Mouse (Mus musculus) limb, embryonic 10.5 days (tissue): Measurements from ENCODE around the gene Gsdma3. TPM values are rescaled to one million over a fixed set of nuclear protein-coding genes. Genes with fewer than 3 reads are reported as not detected.
"Not testable (repeated sequence)": the region's sequence is repeated elsewhere in the genome, so short reads cannot be mapped to it uniquely, and the experiment has no call there.

Experiments
- DNase-seq: peaks from one replicate; pipeline ENCODE4 v3.0.0-alpha.2; 2017; ENCODE audit warnings: low spot score
- H3K27ac ChIP-seq: fragments of 300-500 bp; sonication (generic); 2 replicates; pipeline ENCODE4 v1.5.1; 2016; ENCODE audit warnings: mild to moderate bottlenecking
- H3K27me3 ChIP-seq: fragments of 300-500 bp; sonication (generic); 2 replicates; pipeline ENCODE4 v1.6.1; 2016; ENCODE audit warnings: low read depth, mild to moderate bottlenecking; ENCODE audit not compliant: poor library complexity, severe bottlenecking
- H3K36me3 ChIP-seq: fragments of 300-500 bp; sonication (generic); 2 replicates; pipeline ENCODE4 v1.6.1; 2016; ENCODE audit warnings: mild to moderate bottlenecking, moderate library complexity
- H3K4me1 ChIP-seq: fragments of 300-500 bp; sonication (generic); 2 replicates; pipeline ENCODE4 v1.6.1; 2016
- H3K4me3 ChIP-seq: fragments of 300-500 bp; sonication (generic); 2 replicates; pipeline ENCODE4 v1.5.1; 2016; ENCODE audit warnings: mild to moderate bottlenecking, moderate library complexity
- H3K9me3 ChIP-seq: fragments of 300-500 bp; sonication (generic); replicated peaks from 2 replicates; pipeline ENCODE4 v1.6.1; 2016; ENCODE audit warnings: mild to moderate bottlenecking
- WGBS: fragments of 180-500 bp; shearing (Covaris S2); methylation state at CpG from one replicate; pipeline ENCODE4 v1.1.7; 2016; 5-methylcytosine and 5-hydroxymethylcytosine counted together
- polyA plus RNA-seq: library from polyadenylated mRNA; unstranded; fragments of >200 nt; fragmentation: Nextera tagmentation; extraction: Ambion mirVana; gene quantifications from 2 replicates; pipeline ENCODE4 v1.2.1, GENCODE M21; 2016

Gsdma3 gene
- polyA plus RNA-seq, 1 experiment from 2014 or later = not detected

- WGBS = 2% methylated on average over 19 of the region's 20 CpGs
- Histone ChIP-seq H3K27me3 (peaks cover 58% of the 10 kb centered on the region), H3K4me3 (peak overlapping the region; percentile 49), H3K4me1 (peaks cover 15% of the 10 kb centered on the region), H3K9me3 (no peaks in the 10 kb centered on the region), H3K36me3 (no peaks in the 10 kb centered on the region), H3K27ac (peak overlapping the region; percentile 36)
- DNase-seq = peak; percentile 69
These were observed 24.0 kb upstream of the Gsdma3 start for GRCm38 (mm10) chr11:98602090-98602690.

- Histone ChIP-seq H3K27me3 (peaks cover 44% of the 10 kb centered on the region), H3K4me3 (no peak overlapping the region), H3K4me1 (peaks cover 14% of the 10 kb centered on the region), H3K27ac (no peak overlapping the region), H3K9me3 (no peaks in the 10 kb centered on the region), H3K36me3 (no peaks in the 10 kb centered on the region)
- DNase-seq = no peak
- WGBS = 85% methylated on average over 2 of the region's 2 CpGs
These were observed 22.2 kb upstream of the Gsdma3 start for GRCm38 (mm10) chr11:98603953-98604352.

DNA sequence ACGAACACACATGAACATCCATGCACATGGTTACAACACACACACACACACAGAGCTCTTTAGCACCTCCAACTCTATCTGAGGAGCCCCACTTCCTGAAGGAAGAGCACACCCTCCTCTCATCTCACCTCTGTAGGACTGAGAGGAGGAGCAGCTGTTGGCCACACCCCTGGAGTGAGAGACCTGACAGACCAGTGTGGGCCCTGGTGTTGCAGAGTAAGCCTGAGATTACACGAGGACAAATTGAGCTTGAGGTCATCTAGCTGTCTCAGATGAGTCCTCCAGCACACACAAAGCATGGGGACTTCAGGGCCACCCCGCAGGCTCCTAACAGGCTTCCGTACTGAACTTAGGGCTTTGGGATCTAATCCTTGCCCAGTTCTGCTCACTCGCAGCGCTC, 21.2 kb upstream of the Gsdma3 start:
- Histone ChIP-seq H3K4me1 (peaks cover 11% of the 10 kb centered on the region), H3K27me3 (peaks cover 38% of the 10 kb centered on the region)
- H3K36me3 ChIP-seq, H3K4me3 ChIP-seq, H3K27ac ChIP-seq, DNase-seq, H3K9me3 ChIP-seq: not testable (repeated sequence)
- WGBS = 65% methylated on average over 6 of the region's 6 CpGs

DNA sequence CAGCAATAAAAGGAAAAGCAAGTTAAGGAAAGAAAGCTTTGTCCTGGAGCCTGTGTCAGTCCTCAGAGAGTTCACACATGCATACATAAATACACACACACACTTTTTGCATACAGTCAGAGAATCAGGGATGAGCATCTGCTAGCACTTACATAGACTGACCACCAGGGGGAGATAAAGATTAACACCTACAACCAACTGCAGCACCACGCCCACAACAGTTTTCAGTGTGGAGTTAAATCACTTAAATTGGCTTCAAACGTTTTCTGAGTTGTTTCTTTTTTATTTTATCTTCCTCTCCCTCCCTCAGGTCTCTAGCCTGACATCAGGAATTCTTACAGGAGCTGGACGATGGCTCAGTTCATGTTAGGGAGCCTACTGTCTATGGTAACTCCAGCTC, 19.4 kb upstream of the Gsdma3 start:
- Histone ChIP-seq H3K4me3 (no peak overlapping the region), H3K27me3 (peaks cover 19% of the 10 kb centered on the region; the same call in 1 of the 2 replicates), H3K36me3 (no peaks in the 10 kb centered on the region), H3K9me3 (no peaks in the 10 kb centered on the region), H3K4me1 (peaks cover 9% of the 10 kb centered on the region), H3K27ac (no peak overlapping the region)
- 16% methylated on average over 3 of the region's 3 CpGs for WGBS
- DNase-seq = no peak

DNA sequence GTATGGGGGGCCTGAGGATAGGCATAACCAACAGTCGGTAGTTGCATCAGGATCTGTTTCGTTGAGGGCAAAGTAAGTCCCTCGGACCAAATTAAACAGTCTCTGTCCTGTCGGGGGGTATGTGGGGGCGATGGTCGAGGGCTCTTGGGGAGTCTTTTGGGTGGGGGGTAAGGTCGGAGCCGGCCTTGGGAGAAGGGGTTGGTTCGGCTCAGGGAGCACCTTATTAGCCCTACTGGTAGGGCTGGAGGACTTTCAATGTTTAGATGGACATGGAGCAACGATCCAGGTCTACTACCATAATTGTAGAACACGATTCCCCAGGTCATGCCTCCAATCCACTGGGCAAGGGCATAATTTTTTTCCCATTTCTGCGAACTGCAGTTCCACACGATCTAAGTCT, 5.4 kb upstream of the Gsdma3 start:
- no peaks in the 10 kb centered on the region for H3K9me3 ChIP-seq
- no peaks in the 10 kb centered on the region for H3K27me3 ChIP-seq
- H3K27ac ChIP-seq = no peak overlapping the region
- H3K4me3 ChIP-seq = no peak overlapping the region
- whole genome bisulfite sequencing = 96% methylated on average over 13 of the region's 13 CpGs
- no peaks in the 10 kb centered on the region for H3K36me3 ChIP-seq
- no peaks in the 10 kb centered on the region for H3K4me1 ChIP-seq
- no peak for DNase-seq

GRCm38 (mm10) chr11:98623981-98624380, 2.2 kb upstream of the Gsdma3 start:
- H3K27me3 ChIP-seq, H3K4me3 ChIP-seq, H3K9me3 ChIP-seq, H3K27ac ChIP-seq, DNase-seq, H3K36me3 ChIP-seq, H3K4me1 ChIP-seq: not testable (repeated sequence)
- WGBS = 81% methylated on average over 6 of the region's 6 CpGs

GRCm38 (mm10) chr11:98624381-98624780, 1.8 kb upstream of the Gsdma3 start:
- not testable (repeated sequence) for H3K36me3 ChIP-seq, H3K4me3 ChIP-seq, H3K4me1 ChIP-seq, H3K27me3 ChIP-seq, DNase-seq, H3K27ac ChIP-seq, H3K9me3 ChIP-seq
- WGBS = 98% methylated on average over 2 of the region's 2 CpGs

- no peaks in the 10 kb centered on the region for H3K36me3 ChIP-seq
- H3K4me3 ChIP-seq = no peak overlapping the region
- no peak for DNase-seq
- H3K27ac ChIP-seq = no peak overlapping the region
- H3K4me1 ChIP-seq = no peaks in the 10 kb centered on the region
- 95% methylated on average over 3 of the region's 3 CpGs for WGBS
- no peaks in the 10 kb centered on the region for H3K9me3 ChIP-seq
- 0 out of 2 replicates have a peak, but pooled peaks cover 5% of the 10 kb centered on the region for H3K27me3 ChIP-seq
These were observed 2.5 kb downstream of the Gsdma3 start for GRCm38 (mm10) chr11:98628706-98629105.

- no peak overlapping the region for H3K27ac ChIP-seq
- 89% methylated on average over 5 of the region's 5 CpGs for WGBS
- no peak for DNase-seq
- no peaks in the 10 kb centered on the region for H3K4me1 ChIP-seq
- H3K9me3 ChIP-seq = no peaks in the 10 kb centered on the region
- H3K4me3 ChIP-seq = no peak overlapping the region
- H3K27me3 ChIP-seq = 0 out of 2 replicates have a peak, but pooled peaks cover 5% of the 10 kb centered on the region
- H3K36me3 ChIP-seq = no peaks in the 10 kb centered on the region
These were observed 4.5 kb downstream of the Gsdma3 start for GRCm38 (mm10) chr11:98630646-98631045.

GRCm38 (mm10) chr11:98635312-98635970, 9.3 kb downstream of the Gsdma3 start:
- 36% methylated on average over 10 of the region's 10 CpGs for WGBS
- not testable (repeated sequence) for H3K27me3 ChIP-seq, H3K27ac ChIP-seq, H3K9me3 ChIP-seq, H3K36me3 ChIP-seq, H3K4me1 ChIP-seq, H3K4me3 ChIP-seq
- peak; percentile 37 for DNase-seq

DNA sequence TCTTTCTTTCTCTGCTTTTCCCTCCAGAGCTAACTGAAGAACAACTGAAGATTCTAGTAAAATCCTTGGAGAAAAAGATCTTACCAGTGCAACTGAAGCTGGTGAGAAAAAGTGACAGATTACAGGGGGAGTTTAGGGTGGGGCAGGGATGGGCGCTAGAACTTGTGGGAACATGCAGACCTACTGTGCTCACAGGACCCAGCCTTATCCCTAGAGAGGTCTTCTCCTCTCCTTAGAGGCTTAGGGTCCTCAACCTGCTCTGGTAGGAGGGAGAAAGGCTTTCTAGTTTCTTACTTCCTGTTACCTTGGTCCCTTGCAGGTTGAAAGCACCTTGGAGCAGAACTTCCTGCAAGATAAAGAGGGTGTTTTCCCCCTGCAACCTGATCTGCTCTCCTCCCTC, 11.3 kb downstream of the Gsdma3 start:
- Histone ChIP-seq H3K36me3 (no peaks in the 10 kb centered on the region), H3K27me3 (no peaks in the 10 kb centered on the region), H3K27ac (no peak overlapping the region), H3K9me3 (no peaks in the 10 kb centered on the region), H3K4me3 (no peak overlapping the region), H3K4me1 (no peaks in the 10 kb centered on the region)
- no peak for DNase-seq
- WGBS = 89% methylated on average over 1 of the region's 1 CpGs

- Histone ChIP-seq H3K9me3 (no peaks in the 10 kb centered on the region), H3K27ac (no peak overlapping the region), H3K4me3 (no peak overlapping the region), H3K4me1 (no peaks in the 10 kb centered on the region), H3K27me3 (no peaks in the 10 kb centered on the region), H3K36me3 (no peaks in the 10 kb centered on the region)
- DNase-seq = no peak
- WGBS = 70% methylated on average over 5 of the region's 5 CpGs
These were observed 13.9 kb downstream of the Gsdma3 start for GRCm38 (mm10) chr11:98640091-98640490.

- Histone ChIP-seq H3K27ac (no peak overlapping the region), H3K4me3 (no peak overlapping the region), H3K4me1 (no peaks in the 10 kb centered on the region), H3K27me3 (no peaks in the 10 kb centered on the region; the same call in 1 of the 2 replicates), H3K36me3 (no peaks in the 10 kb centered on the region), H3K9me3 (no peaks in the 10 kb centered on the region)
- WGBS = 84% methylated on average over 3 of the region's 3 CpGs
- no peak for DNase-seq
These were observed 18.6 kb downstream of the Gsdma3 start for GRCm38 (mm10) chr11:98644757-98645156.
